Comparison of ENCODE assay signal across 25 mouse cellular contexts in genomic region chr3:154114991-154115390, GRCm38 (mm10).
DNase-seq lines count a peak whose midpoint lies in the region; ATAC-seq and TF ChIP-seq lines count a peak whose summit lies in the region.
"Had no signal": no experiment of that assay in that cellular context is flagged by ENCODE, and none has a peak within 500 bp of the region (broad histone marks: within the 10 kb centered on the region; RNA-seq: fewer than 3 reads in every experiment).

No protein-coding gene starts in this region.

- no peak overlapping the region for H3K4me3 ChIP-seq in forebrain, embryonic 13.5 days
- H3K4me3 ChIP-seq in forebrain, postnatal 0 days (ENCODE audit: low read depth, low read length), result no peak overlapping the region
- H3K4me3 ChIP-seq in hindbrain, embryonic 13.5 days, result no peak overlapping the region
- H3K4me3 ChIP-seq in hindbrain, embryonic 11.5 days (ENCODE audit: low read depth, low read length), result no peak overlapping the region
- H3K4me3 ChIP-seq in brown adipose tissue, adult 24 weeks (ENCODE audit: insufficient read depth, low read depth, low read length), result no peak overlapping the region
- H3K4me3 ChIP-seq in neural tube, embryonic 13.5 days, result no peak overlapping the region
- H3K4me3 ChIP-seq: embryonic facial prominence, embryonic 13.5 days; heart, embryonic 10.5 days; stomach, embryonic 15.5 days had no signal

- H3K9ac ChIP-seq in forebrain, embryonic 13.5 days, result no peak overlapping the region
- no peak overlapping the region for H3K9ac ChIP-seq in forebrain, postnatal 0 days
- no peak overlapping the region for H3K9ac ChIP-seq in hindbrain, embryonic 13.5 days
- no peak overlapping the region for H3K9ac ChIP-seq in hindbrain, embryonic 11.5 days (ENCODE audit: low read depth, low read length)
- no peak overlapping the region for H3K9ac ChIP-seq in neural tube, embryonic 13.5 days
- H3K9ac ChIP-seq: embryonic facial prominence, embryonic 13.5 days; liver, embryonic 14.5 days; stomach, embryonic 15.5 days had no signal

- WGBS in forebrain, embryonic 13.5 days, result 58% methylated on average over 9 of the region's 9 CpGs
- WGBS in forebrain, postnatal 0 days, result 38% methylated on average over 9 of the region's 9 CpGs
- 58% methylated on average over 9 of the region's 9 CpGs for WGBS in hindbrain, embryonic 13.5 days
- 84% methylated on average over 9 of the region's 9 CpGs for WGBS in hindbrain, embryonic 11.5 days
- 51% methylated on average over 9 of the region's 9 CpGs for WGBS in neural tube, embryonic 13.5 days

- DNase-seq in forebrain, postnatal 0 days, result no peak
- no peak for DNase-seq in hindbrain, embryonic 11.5 days (ENCODE audit: low spot score)
- DNase-seq in gastrocnemius, postnatal 36 days, result no peak
- no peak for DNase-seq in lung, postnatal 14 days
- DNase-seq: adrenal gland, adult 8-10 months; cerebellum, adult 11 months; cerebellum, adult 9-10 months; cerebellum, postnatal 36 days; gastrocnemius, postnatal 10 days; heart, postnatal 36 days; kidney, adult 11 months; kidney, postnatal 14 days; liver; lung, adult 2 months; lung, postnatal 10 days had no signal

- no peaks in the 10 kb centered on the region for H3K9me3 ChIP-seq in forebrain, embryonic 13.5 days (replicated peaks)
- H3K9me3 ChIP-seq in forebrain, postnatal 0 days (ENCODE audit: low read length), result no peaks in the 10 kb centered on the region
- H3K9me3 ChIP-seq in hindbrain, embryonic 13.5 days, result no peaks in the 10 kb centered on the region
- H3K9me3 ChIP-seq in hindbrain, embryonic 11.5 days (ENCODE audit: control insufficient read depth, low read length), result no peaks in the 10 kb centered on the region
- H3K9me3 ChIP-seq in neural tube, embryonic 13.5 days, result no peaks in the 10 kb centered on the region
- H3K9me3 ChIP-seq: embryonic facial prominence, embryonic 13.5 days; G1E; heart, embryonic 10.5 days; stomach, embryonic 15.5 days had no signal

- peak; percentile 48; the same call in 1 of the 2 replicates for ATAC-seq in forebrain, embryonic 13.5 days
- ATAC-seq in forebrain, postnatal 0 days, result no peak
- peak; percentile 66; the same call in 1 of the 2 replicates for ATAC-seq in hindbrain, embryonic 13.5 days (ENCODE audit: low FRiP score)
- no peak for ATAC-seq in hindbrain, embryonic 11.5 days (ENCODE audit: low FRiP score)
- ATAC-seq in neural tube, embryonic 13.5 days (ENCODE audit: low read depth), result peak; percentile 80
- ATAC-seq: inflammation-experienced regulatory T-cells, adult 6 months had no signal

- H3K27ac ChIP-seq in forebrain, embryonic 13.5 days, result no peak overlapping the region; the same call in 1 of the 2 replicates
- no peak overlapping the region for H3K27ac ChIP-seq in forebrain, postnatal 0 days (ENCODE audit: low read depth, low read length)
- peak overlapping the region; percentile 40 for H3K27ac ChIP-seq in hindbrain, embryonic 13.5 days
- H3K27ac ChIP-seq in hindbrain, embryonic 11.5 days (ENCODE audit: low read depth, low read length), result no peak overlapping the region
- H3K27ac ChIP-seq in brown adipose tissue, adult 24 weeks (replicated peaks; ENCODE audit: low read depth, low read length), result 0 out of 2 replicates have a peak overlapping the region, but pooled peaks have one; percentile 12
- H3K27ac ChIP-seq in neural tube, embryonic 13.5 days (replicated peaks), result peak overlapping the region; percentile 38; the same call in 1 of the 2 replicates
- H3K27ac ChIP-seq: embryonic facial prominence, embryonic 13.5 days; heart, embryonic 10.5 days; liver, embryonic 14.5 days; stomach, embryonic 15.5 days had no signal

- H3K27me3 ChIP-seq in forebrain, embryonic 13.5 days, result no peaks in the 10 kb centered on the region
- no peaks in the 10 kb centered on the region for H3K27me3 ChIP-seq in forebrain, postnatal 0 days (ENCODE audit: insufficient read depth, low read length)
- no peaks in the 10 kb centered on the region; the same call in 1 of the 2 replicates for H3K27me3 ChIP-seq in hindbrain, embryonic 13.5 days
- no peaks in the 10 kb centered on the region for H3K27me3 ChIP-seq in hindbrain, embryonic 11.5 days (ENCODE audit: control insufficient read depth, insufficient read depth, low read length)
- no peaks in the 10 kb centered on the region for H3K27me3 ChIP-seq in neural tube, embryonic 13.5 days
- H3K27me3 ChIP-seq: embryonic facial prominence, embryonic 13.5 days; stomach, embryonic 15.5 days had no signal

- H3K4me1 ChIP-seq in forebrain, embryonic 13.5 days, result peaks cover 30% of the 10 kb centered on the region
- H3K4me1 ChIP-seq in forebrain, postnatal 0 days (ENCODE audit: insufficient read depth), result peaks cover 4% of the 10 kb centered on the region; the same call in 1 of the 2 replicates
- peaks cover 27% of the 10 kb centered on the region for H3K4me1 ChIP-seq in hindbrain, embryonic 13.5 days (replicated peaks)
- no peaks in the 10 kb centered on the region for H3K4me1 ChIP-seq in hindbrain, embryonic 11.5 days (replicated peaks; ENCODE audit: control insufficient read depth, insufficient read depth, low read length)
- no peaks in the 10 kb centered on the region for H3K4me1 ChIP-seq in brown adipose tissue, adult 24 weeks (ENCODE audit: control insufficient read depth, insufficient read depth, insufficient read length, low read length)
- peaks cover 20% of the 10 kb centered on the region; the same call in 1 of the 2 replicates for H3K4me1 ChIP-seq in neural tube, embryonic 13.5 days (replicated peaks)
- H3K4me1 ChIP-seq: stomach, embryonic 15.5 days had no signal

- H3K4me2 ChIP-seq in forebrain, embryonic 13.5 days, result no peak overlapping the region
- no peak overlapping the region for H3K4me2 ChIP-seq in forebrain, postnatal 0 days (ENCODE audit: low read depth)
- no peak overlapping the region for H3K4me2 ChIP-seq in hindbrain, embryonic 13.5 days
- H3K4me2 ChIP-seq in hindbrain, embryonic 11.5 days (replicated peaks; ENCODE audit: low read depth, low read length), result no peak overlapping the region
- no peak overlapping the region for H3K4me2 ChIP-seq in neural tube, embryonic 13.5 days
- H3K4me2 ChIP-seq: embryonic facial prominence, embryonic 13.5 days; stomach, embryonic 15.5 days had no signal

- intact Hi-C loops in gastrocnemius, postnatal 36 days (cut with DNase I), result no loop called here

- H3K36me3 ChIP-seq in forebrain, embryonic 13.5 days (ENCODE audit: poor library complexity, severe bottlenecking), result no peaks in the 10 kb centered on the region
- H3K36me3 ChIP-seq in forebrain, postnatal 0 days (ENCODE audit: insufficient read depth), result no peaks in the 10 kb centered on the region
- no peaks in the 10 kb centered on the region for H3K36me3 ChIP-seq in hindbrain, embryonic 13.5 days
- no peaks in the 10 kb centered on the region for H3K36me3 ChIP-seq in hindbrain, embryonic 11.5 days (ENCODE audit: control insufficient read depth, insufficient read depth, low read length)
- no peaks in the 10 kb centered on the region for H3K36me3 ChIP-seq in neural tube, embryonic 13.5 days
- H3K36me3 ChIP-seq: embryonic facial prominence, embryonic 13.5 days; G1E; heart, embryonic 10.5 days; stomach, embryonic 15.5 days had no signal

- TF ChIP-seq CTCF in forebrain, postnatal 0 days (IDR thresholded peaks at IDR 0.05; ENCODE audit: low read depth), result no peak

Comparison
In these comparisons a context has a peak if more than half of its experiments do, and no peak if none do; other contexts are left out.
1. ATAC-seq: peak in forebrain, embryonic 13.5 days (single experiment), hindbrain, embryonic 13.5 days (single experiment) and neural tube, embryonic 13.5 days (single experiment); none in forebrain, postnatal 0 days (single experiment) and hindbrain, embryonic 11.5 days (single experiment).
2. H3K27ac ChIP-seq: peak in hindbrain, embryonic 13.5 days (single experiment), brown adipose tissue, adult 24 weeks (single experiment) and neural tube, embryonic 13.5 days (single experiment); none in forebrain, embryonic 13.5 days (single experiment), forebrain, postnatal 0 days (single experiment) and hindbrain, embryonic 11.5 days (single experiment).